Mouse (Mus musculus) hindbrain, postnatal 0 days (tissue): ENCODE measurements around the gene E030018B13Rik. TPM values are rescaled to one million over a fixed set of nuclear protein-coding genes. Genes with fewer than 3 reads are reported as not detected.

ENCODE experiments used
- ATAC-seq: fragments of 200-750 bp; cut with Nextera tagmentation; 2 replicates; pipeline ENCODE4 v1.8.0; 2017; ENCODE audit warnings: mild to moderate bottlenecking, moderate TSS enrichment, moderate library complexity
- DNase-seq: peaks from one replicate; pipeline ENCODE4 v3.0.0-alpha.2; 2015; ENCODE audit warnings: low spot score
- H3K27ac ChIP-seq: fragments of 300-500 bp; sonication (generic); 2 replicates; pipeline ENCODE4 v1.5.1; 2014; ENCODE audit warnings: mild to moderate bottlenecking
- H3K27me3 ChIP-seq: fragments of 300-500 bp; sonication (generic); 2 replicates; pipeline ENCODE4 v1.6.1; 2014; ENCODE audit warnings: low read length, mixed read lengths; ENCODE audit not compliant: insufficient read depth
- H3K36me3 ChIP-seq: fragments of 300-500 bp; sonication (generic); 2 replicates; pipeline ENCODE4 v1.6.1; 2014; ENCODE audit warnings: low read length, mixed read lengths; ENCODE audit not compliant: insufficient read depth
- H3K4me1 ChIP-seq: fragments of 300-500 bp; sonication (generic); 2 replicates; pipeline ENCODE4 v1.6.1; 2014; ENCODE audit warnings: antibody characterized with exemption, low read length, mixed read lengths; ENCODE audit not compliant: insufficient read depth
- H3K4me2 ChIP-seq: fragments of 300-500 bp; sonication (generic); 2 replicates; pipeline ENCODE4 v1.6.1; 2014; ENCODE audit warnings: low read depth, mild to moderate bottlenecking, low read length, moderate library complexity, mixed read lengths
- H3K4me3 ChIP-seq: fragments of 300-500 bp; sonication (generic); 2 replicates; pipeline ENCODE4 v1.5.1; 2014; ENCODE audit warnings: low read length
- H3K9ac ChIP-seq: fragments of 300-500 bp; sonication (generic); replicated peaks from 2 replicates; pipeline ENCODE4 v1.6.1; 2014; ENCODE audit warnings: mild to moderate bottlenecking, low read length, moderate library complexity, mixed read lengths
- H3K9me3 ChIP-seq: fragments of 300-500 bp; sonication (generic); 2 replicates; pipeline ENCODE4 v1.6.1; 2016; ENCODE audit warnings: low read length, mixed read lengths
- CTCF ChIP-seq: IDR thresholded peaks from 2 replicates; pipeline ENCODE4 v1.5.1; 2016; ENCODE audit warnings: antibody characterized with exemption, control low read depth, low read depth
- WGBS: fragments of 180-500 bp; shearing (Covaris S2); extraction: QIAGEN DNeasy Blood & Tissue Kit; methylation state at CpG from one replicate; pipeline ENCODE4 v1.1.7; 2014; 5-methylcytosine and 5-hydroxymethylcytosine counted together
- polyA plus RNA-seq: library from polyadenylated mRNA; unstranded; fragments of >200 nt; fragmentation: Nextera tagmentation; extraction: Ambion mirVana; gene quantifications from 2 replicates; pipeline ENCODE4 v1.2.1, GENCODE M21; 2015
- total RNA-seq: library from RNA; depleted of rRNA; stranded (reverse); fragments of >200 nt; gene quantifications from 2 replicates; pipeline ENCODE4 v1.2.3, GENCODE M21; 2014

Gene E030018B13Rik
- total and polyA plus RNA-seq, 2 experiments from 2014 or later: not detected

DNA sequence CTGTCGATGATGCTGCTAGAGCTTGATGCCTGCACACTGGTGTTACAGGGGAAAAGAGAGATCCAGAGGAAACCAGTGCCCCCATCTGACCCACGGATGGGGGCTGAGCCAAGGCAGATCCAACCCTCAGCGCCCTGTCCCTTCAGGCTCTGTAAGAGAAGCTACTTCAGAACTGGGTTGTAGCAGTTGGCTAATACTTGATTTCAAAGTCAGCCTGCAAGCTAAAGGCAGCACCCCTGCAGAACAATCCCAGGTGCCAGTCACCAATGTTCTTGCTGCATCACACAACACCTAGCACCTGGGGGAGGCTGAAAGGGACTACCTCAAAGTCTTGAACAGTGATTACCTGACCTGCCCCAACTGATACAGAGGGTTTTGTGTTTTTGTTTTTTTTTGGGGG is 14.7 kb upstream of the E030018B13Rik start:
- H3K27me3 ChIP-seq: no peaks in the 10 kb centered on the region
- ATAC-seq (no peak), DNase-seq (no peak)
- no peaks in the 10 kb centered on the region for H3K36me3 ChIP-seq
- WGBS: 74% methylated on average over 3 of the region's 3 CpGs
- no peaks in the 10 kb centered on the region for H3K9me3 ChIP-seq
- no peak for TF ChIP-seq CTCF
- H3K27ac ChIP-seq: 0 out of 2 replicates have a peak overlapping the region, but pooled peaks have one; percentile 26
- H3K4me2 ChIP-seq: no peak overlapping the region
- H3K4me3 ChIP-seq: no peak overlapping the region
- no peak overlapping the region for H3K9ac ChIP-seq
- H3K4me1 ChIP-seq: peaks cover 5% of the 10 kb centered on the region; the same call in 1 of the 2 replicates

DNA sequence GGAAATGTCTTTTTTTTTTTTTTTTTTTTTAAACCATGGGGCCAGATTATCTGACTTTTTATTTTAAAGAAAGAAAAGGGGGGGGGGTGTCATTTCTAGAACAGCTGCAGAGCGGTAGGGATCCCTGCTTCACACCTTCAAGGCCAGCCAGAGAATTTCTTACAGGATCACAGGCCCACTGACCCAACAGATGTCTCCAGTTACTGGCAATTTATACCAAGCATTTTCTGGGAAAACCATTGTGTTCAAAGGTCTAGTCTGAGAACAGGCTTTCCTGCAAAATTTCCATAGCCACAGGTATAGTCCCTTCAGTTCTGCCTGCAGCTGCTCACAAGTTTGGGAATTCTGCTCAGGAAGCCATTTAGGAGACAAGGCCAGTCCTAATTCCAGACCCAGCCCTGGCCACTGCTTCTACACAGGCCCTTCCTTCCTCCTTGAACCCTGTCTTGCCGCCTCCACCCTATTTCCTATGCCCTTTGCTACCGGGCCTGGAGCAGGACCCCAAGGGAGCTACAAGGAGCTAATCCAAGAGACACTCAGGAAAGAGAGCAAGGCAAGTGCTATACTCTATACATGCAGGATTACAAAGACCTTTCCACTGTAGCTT is 13.9 kb upstream of the E030018B13Rik start:
- no peak for TF ChIP-seq CTCF
- ATAC-seq (no peak), DNase-seq (no peak)
- no peaks in the 10 kb centered on the region for H3K9me3 ChIP-seq
- no peak overlapping the region for H3K4me2 ChIP-seq
- H3K9ac ChIP-seq: no peak overlapping the region
- 62% methylated on average over 3 of the region's 3 CpGs for whole genome bisulfite sequencing
- H3K27me3 ChIP-seq: no peaks in the 10 kb centered on the region
- H3K4me3 ChIP-seq: no peak overlapping the region
- H3K4me1 ChIP-seq: 0 out of 2 replicates have a peak, but pooled peaks cover 3% of the 10 kb centered on the region
- no peaks in the 10 kb centered on the region for H3K36me3 ChIP-seq
- no peak overlapping the region for H3K27ac ChIP-seq

DNA sequence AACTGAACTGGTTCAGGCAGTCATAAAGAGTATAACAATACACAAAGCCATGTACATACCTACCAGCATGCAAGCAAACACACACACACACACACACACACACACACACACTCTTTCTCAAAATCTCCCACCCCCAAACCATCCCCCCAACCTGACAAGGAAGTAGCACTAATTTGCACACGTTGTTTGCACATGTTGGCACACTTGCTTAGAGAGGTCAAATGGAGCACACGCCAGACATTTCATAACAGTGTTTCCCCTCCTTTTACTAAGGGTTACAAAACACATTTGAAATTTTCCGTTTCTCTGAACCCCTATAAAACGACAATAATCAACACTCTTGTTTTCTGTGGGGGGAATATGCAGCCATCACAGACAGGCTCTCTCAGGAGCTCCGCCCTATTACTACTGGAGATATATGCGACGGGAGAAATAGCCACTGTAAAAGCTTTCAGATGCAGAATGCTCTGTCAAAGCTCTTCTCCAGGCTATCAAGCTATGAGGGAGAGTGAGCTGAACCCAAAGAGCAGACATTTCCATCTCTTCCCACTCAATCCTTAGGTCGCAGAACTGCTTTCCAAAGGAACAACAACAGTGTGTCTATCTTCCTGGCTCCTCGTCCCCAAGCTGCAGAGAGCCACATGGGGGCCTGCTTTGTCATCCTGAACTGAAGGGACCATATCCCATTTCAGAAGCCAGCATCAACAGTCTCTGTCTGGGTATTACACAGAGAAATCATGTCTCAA is 12.8 kb upstream of the E030018B13Rik start:
- no peak for ATAC-seq
- no peak overlapping the region for H3K27ac ChIP-seq
- no peak for TF ChIP-seq CTCF

DNA sequence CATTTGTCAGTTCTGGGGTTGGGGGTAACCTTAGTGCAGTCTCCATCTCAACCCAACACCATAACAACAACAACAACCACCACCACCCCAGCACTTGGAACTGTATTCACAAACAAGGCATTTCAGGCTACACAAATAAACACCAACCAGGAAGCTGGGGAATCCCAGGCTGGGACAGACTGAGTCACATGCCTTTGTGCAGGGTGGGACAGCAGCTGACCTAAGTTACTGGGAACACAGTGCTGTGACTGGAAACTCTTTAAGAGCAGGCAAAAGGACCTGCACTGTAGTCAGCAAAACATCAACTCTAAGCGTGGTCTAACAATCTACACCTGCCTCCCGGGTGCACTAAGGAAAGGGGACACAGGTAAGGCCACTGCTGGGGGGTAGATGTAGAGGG is 11.5 kb upstream of the E030018B13Rik start:
- no peak for TF ChIP-seq CTCF
- Histone ChIP-seq H3K27ac (no peak overlapping the region), H3K4me1 (peaks cover 17% of the 10 kb centered on the region), H3K36me3 (no peaks in the 10 kb centered on the region), H3K4me2 (no peak overlapping the region), H3K9me3 (no peaks in the 10 kb centered on the region), H3K27me3 (no peaks in the 10 kb centered on the region), H3K4me3 (no peak overlapping the region), H3K9ac (no peak overlapping the region)
- whole genome bisulfite sequencing: 88% methylated on average over 2 of the region's 2 CpGs
- DNase-seq (no peak), ATAC-seq (no peak)

More for the DNA sequence above, 12.8 kb upstream of the E030018B13Rik start:
- peaks cover 14% of the 10 kb centered on the region for H3K4me1 ChIP-seq
- H3K4me2 ChIP-seq: no peak overlapping the region
- no peaks in the 10 kb centered on the region for H3K9me3 ChIP-seq
- H3K36me3 ChIP-seq: no peaks in the 10 kb centered on the region
- no peaks in the 10 kb centered on the region for H3K27me3 ChIP-seq
- H3K4me3 ChIP-seq: no peak overlapping the region
- H3K9ac ChIP-seq: no peak overlapping the region
- DNase-seq: no peak
- WGBS: 63% methylated on average over 9 of the region's 9 CpGs

DNA sequence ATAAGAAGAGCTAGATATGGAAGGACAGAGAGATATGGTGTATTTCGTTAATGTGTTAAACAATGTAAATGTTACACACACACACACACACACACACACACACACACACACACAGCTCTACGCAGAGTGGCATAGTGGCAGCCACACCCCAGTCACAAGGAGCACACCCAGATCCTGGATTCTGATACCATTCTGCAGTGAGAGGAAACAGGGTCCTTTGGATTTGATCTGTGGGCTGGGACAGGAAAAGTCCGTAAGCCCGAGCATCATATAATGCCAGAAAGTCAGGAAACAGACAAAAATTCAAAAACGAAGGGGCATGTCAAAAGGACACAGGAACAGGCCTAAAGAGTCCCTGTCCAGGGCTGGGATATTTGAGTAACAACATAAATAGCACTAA is 11.0 kb upstream of the E030018B13Rik start:
- ATAC-seq: no peak
- H3K9me3 ChIP-seq: no peaks in the 10 kb centered on the region
- no peaks in the 10 kb centered on the region for H3K27me3 ChIP-seq
- WGBS: 89% methylated on average over 5 of the region's 5 CpGs
- no peaks in the 10 kb centered on the region for H3K36me3 ChIP-seq
- H3K4me2 ChIP-seq: no peak overlapping the region
- no peak overlapping the region for H3K27ac ChIP-seq
- DNase-seq: no peak
- H3K4me3 ChIP-seq: no peak overlapping the region
- H3K9ac ChIP-seq: no peak overlapping the region
- peaks cover 20% of the 10 kb centered on the region for H3K4me1 ChIP-seq
- no peak for TF ChIP-seq CTCF

DNA sequence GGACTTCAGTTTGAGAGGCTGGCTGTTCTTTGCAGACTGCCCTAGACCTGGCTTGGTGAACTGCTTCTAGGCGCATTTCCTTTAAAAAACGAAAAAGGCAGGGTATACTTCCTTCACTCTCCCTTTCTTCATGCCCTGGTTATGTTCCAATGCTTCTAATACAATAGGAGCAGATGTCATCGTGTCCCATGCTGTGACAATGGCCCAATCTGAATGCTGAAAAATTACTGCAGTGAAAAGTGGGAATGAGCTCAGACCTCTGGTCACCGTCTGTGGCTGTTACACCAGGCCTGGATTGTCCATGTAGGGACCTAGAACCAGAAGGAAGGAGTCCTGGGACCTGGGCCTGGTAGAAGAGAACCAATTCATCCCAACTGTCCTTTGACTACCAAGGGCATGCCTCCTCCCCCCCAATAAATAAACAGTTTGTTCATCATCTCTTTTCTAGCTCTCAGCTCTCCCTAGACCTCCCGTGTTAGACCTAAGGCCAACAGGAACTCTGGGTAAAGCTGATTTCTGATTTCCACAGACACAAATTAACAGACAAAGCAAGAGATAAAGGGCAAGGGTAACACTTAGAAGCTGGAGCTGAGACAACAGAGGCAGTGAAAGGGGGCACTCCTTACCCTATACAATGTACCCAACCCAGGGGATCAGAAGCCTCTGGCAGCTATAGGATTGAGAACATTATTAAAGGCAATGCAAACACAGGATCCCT is 8.7 kb upstream of the E030018B13Rik start:
- H3K27me3 ChIP-seq: no peaks in the 10 kb centered on the region
- 56% methylated on average over 5 of the region's 5 CpGs for WGBS
- no peaks in the 10 kb centered on the region for H3K9me3 ChIP-seq
- TF ChIP-seq CTCF: no peak
- H3K4me3 ChIP-seq: no peak overlapping the region
- H3K36me3 ChIP-seq: no peaks in the 10 kb centered on the region
- H3K27ac ChIP-seq: peak overlapping the region; percentile 67
- H3K9ac ChIP-seq: no peak overlapping the region
- no peak overlapping the region for H3K4me2 ChIP-seq
- DNase-seq (peak; percentile 2), ATAC-seq (no peak)
- H3K4me1 ChIP-seq: peaks cover 37% of the 10 kb centered on the region
